Mouse (Mus musculus): Measurements from ENCODE around the gene Dpp6. TPM values are rescaled to one million over a fixed set of nuclear protein-coding genes. Genes with fewer than 3 reads are reported as not detected.

Gene Dpp6
- 0.65 TPM for polyA plus RNA-seq (2015; fragmentation: Illumina TruSeq; extraction: RNeasy Lipid Tissue Mini Kit (QIAGEN cat#74804); ENCODE audit: insufficient read depth, low read depth, low replicate concordance)

DNA sequence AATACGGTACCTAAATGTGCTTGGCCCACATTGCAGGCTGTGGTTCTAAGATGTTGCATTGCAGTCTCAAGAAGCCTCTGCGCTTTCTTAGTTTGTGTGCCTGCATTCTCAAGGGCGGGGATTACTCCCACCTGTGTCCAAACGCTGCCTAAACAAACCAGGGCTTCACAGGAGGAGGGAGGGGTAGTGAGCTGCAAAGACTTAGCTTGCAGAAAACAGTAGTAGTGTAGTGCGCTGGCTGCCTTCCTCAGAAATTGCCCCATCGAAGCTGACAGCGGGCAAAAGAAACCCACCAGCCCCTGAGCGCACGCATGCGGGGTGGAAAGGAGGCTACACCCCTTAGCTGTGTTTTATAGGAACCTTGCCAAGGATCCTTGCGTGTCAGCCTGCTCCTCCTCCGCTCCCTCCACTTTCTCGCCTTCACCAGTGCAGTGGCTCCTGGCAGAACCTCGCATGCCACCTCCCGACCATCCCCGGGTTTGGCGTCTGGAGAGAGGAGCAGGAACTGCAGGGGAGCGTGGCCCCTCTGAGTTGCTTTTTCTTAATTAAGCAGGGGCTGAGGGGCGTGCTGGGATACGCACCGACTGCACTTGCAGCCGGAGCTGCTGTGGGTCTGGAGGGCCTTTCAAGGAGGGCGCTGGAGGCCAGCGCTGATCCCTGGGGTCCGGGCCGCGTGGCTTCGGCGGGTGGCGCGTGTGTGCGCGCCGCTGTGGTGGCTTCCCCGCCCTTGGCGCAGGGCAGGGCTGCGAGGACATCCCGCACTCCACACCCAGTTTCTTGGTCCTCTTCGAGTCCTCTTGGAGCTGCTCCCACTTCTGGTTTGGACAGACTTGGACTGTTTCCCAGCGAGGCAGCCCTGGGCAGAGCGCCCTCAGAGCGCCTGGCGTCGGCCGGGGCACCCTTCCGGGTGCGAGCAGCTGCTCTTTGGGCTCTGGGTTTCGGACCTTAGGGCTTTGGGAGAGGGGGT is at the start of gene Dpp6:
Gene Dpp6 (plus strand): TSS at position 229 of the 967 bp plus-strand sequence.

DNA sequence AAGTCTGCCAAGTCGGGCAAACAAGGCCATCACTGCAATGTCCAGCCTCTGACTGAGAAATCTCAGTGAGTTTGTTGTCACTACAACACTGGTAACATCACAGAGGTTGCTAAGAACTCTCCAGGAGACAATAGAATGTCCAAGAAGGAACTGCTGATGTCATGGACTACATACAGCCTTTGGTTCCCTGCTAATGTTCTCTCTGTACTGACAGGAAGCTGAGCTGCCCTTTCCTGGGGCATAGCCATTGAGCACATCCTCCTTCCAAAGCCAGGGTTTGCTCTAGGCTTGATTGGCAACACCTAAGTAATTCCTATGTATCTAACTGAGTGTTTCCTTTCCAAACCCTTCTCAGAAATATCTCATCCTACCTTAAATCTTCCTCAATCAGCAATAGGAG is 684.3 kb downstream of the Dpp6 start, which contains the start of gene Speer4b:
Gene Speer4b (minus strand): TSS at position 101 of the 400 bp plus-strand sequence.

